Mouse (Mus musculus) adrenal gland, postnatal 0 days (tissue): Measurements from ENCODE around the gene Lpar5. TPM values are rescaled to one million over a fixed set of nuclear protein-coding genes. Genes with fewer than 3 reads are reported as not detected.

ENCODE experiments used
- microRNA-seq: library from miRNA; unstranded; fragments of <30 nt; microRNA quantifications from one replicate; pipeline ENCODE4, GENCODE M21; 2016; ENCODE audit warnings: borderline replicate concordance; ENCODE audit not compliant: insufficient number of aligned reads
- polyA plus RNA-seq: library from polyadenylated mRNA; unstranded; fragments of >200 nt; fragmentation: Nextera tagmentation; extraction: Ambion mirVana; gene quantifications from 2 replicates; pipeline ENCODE4 v1.2.1, GENCODE M21; 2015

Gene Lpar5
- polyA plus RNA-seq, result 0.37 and 0.96 TPM in 2 replicates

GRCm38 (mm10) chr6:125067571-125067995 lies at the start of gene Lpar5:
Gene Lpar5, plus strand, starts transcription at chr6:125067920.

GRCm38 (mm10) chr6:125039533-125040153 lies 28.1 kb upstream of the Lpar5 start, which contains the start of gene Ing4:
Gene Ing4, plus strand, starts transcription at chr6:125039760.

DNA sequence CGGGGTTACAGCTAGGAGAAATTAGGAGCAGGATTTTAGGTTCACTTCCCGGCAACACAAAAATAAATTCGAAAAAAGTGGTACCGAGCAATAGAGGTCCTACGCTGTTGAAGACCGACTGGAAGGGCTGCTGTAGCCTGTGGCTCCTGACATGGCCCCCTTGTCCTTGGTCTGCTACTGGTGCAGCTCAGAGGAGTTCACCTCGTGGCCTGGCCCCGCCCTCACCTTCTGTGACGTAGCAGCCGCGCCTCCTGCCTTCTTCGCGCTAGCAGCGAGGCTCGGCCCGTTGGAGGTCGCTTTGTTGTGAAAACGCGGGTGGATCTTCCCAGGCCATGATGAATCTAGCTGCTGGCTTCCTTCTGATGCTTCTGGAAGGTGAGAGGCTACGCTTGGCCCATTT lies 18.0 kb upstream of the Lpar5 start, which contains the start of gene Acrbp:
Gene Acrbp, plus strand, starts transcription at position 12 of the 400 bp plus-strand sequence.

DNA sequence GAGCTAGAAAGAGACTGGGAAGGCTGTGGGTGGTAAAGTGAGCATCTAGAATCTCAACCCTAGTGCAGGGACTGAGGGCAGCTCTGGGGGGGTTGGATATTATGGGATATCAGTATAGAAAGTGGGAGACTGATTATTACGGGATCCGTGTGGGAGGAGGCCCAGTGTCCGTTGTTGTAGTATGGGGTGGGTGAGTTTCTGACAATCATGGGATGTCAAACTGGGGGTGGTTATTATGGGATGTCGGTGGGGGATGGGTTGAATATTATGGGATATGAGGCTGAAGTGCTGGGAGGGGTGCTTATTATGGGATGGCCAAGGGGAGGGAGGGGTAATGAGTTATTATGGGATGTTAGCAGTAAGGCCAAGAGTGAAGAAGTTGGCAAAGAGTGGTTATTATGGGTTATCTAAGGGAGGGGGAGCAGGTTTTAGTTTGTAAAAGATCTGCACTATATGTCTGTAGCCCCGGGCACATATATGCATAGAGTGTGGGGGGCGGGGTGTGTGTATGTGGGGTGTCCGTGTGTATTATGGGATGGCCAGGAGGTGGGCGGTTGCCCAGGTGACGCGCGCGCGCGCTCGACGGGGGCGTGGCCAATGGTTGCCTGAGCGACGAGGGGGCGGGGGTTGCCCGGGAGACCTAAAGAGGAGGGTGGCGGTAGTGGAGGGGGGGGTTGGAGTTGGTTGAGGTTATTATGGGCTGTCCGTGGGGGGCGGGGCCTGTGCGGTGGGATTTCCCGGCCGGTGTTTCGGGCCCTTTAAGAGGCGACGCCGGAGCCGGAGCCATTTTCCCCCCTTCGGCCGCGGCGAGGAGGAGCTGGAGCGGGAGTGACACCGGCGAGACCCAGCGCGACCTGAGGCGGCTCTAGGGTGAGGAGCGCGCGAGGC lies 27.9 kb downstream of the Lpar5 start, which contains the start of gene Chd4:
Gene Chd4, plus strand, starts transcription at position 591 of the 888 bp plus-strand sequence.

DNA sequence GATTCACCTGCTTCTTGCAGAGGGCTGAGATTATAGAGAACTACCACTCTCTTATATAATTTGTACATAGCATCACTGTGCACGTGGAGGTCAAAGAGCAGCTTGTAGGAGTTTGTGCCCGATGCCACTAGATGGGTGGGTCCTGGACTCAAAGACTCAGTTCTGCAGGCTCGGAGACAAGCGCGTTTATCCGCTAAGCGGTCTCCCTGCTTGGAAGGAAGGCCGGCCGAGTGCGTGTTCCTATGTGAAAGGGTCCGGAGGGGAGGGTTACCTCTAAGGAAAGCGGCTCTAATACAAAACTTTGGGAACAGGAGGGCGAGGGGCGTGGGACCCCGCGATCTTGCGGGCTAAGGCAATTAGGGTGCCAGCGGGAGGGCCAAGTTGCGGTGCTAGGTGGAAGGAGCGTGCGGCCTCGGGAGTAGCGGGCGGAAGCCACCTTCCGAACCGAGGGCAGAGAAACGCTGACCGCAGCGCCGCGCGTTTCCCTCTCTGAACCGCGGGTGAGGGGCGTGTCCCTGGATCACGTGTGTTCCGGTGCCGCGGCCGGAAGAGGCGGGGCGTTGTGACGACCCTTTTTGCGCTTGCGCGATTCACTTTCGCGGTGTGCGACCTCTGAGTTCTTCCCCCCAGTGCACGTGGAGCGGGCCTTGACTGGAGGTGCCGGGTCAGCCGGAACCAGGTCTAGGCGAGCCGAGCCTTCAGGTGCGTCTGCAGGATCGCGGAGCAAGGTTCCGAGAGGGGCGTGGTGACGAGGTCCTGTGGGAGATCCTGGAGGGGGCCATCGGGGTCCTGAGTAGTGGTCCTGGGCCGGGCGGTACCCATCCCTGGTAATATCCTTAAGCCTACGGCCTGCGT lies 63.8 kb downstream of the Lpar5 start, which contains the start of gene Nop2:
Gene Nop2, plus strand, starts transcription at position 608 of the 855 bp plus-strand sequence.

Small RNAs within 50 kb of the gene (microRNA-seq; reads per million reads assigned to microRNA genes)
- gene Mir7045, result not detected

Other genes with a start within 250 kb of the Lpar5 start
- gene Usp5, start 238.4 kb upstream of the Lpar5 start, polyA plus RNA-seq, result 72.2 and 94.2 TPM in 2 replicates
- gene Cdca3, start 238.4 kb upstream of the Lpar5 start, polyA plus RNA-seq, result 52.6 and 58.3 TPM in 2 replicates
- gene Gnb3, start 227.6 kb upstream of the Lpar5 start, polyA plus RNA-seq, result 15.3 and 18.6 TPM in 2 replicates
- 17.3 and 18.8 TPM in 2 replicates for gene P3h3, start 210.2 kb upstream of the Lpar5 start, polyA plus RNA-seq
- 2.1 and 3.7 TPM in 2 replicates for gene Gpr162, start 203.9 kb upstream of the Lpar5 start, polyA plus RNA-seq
- 0.20 and 0.44 TPM in 2 replicates for gene Cd4, start 179.7 kb upstream of the Lpar5 start, polyA plus RNA-seq
- 2.4 and 4.2 TPM in 2 replicates for gene Lag3, start 156.2 kb upstream of the Lpar5 start, polyA plus RNA-seq
- gene Ptms, start 147.8 kb upstream of the Lpar5 start, polyA plus RNA-seq, result 365 and 389 TPM in 2 replicates
- 266 and 322 TPM in 2 replicates for gene Mlf2, start 136.5 kb upstream of the Lpar5 start, polyA plus RNA-seq
- 134 and 179 TPM in 2 replicates for gene Cops7a, start 102.4 kb upstream of the Lpar5 start, polyA plus RNA-seq
- 4.0 and 7.4 TPM in 2 replicates for gene Pianp, start 71.2 kb upstream of the Lpar5 start, polyA plus RNA-seq
- 6.6 and 10.5 TPM in 2 replicates for gene Zfp384, start 58.8 kb upstream of the Lpar5 start, polyA plus RNA-seq
- gene Ing4, start 28.2 kb upstream of the Lpar5 start, polyA plus RNA-seq, result 90.1 and 150 TPM in 2 replicates
- 3.2 and 3.4 TPM in 2 replicates for gene Acrbp, start 18.2 kb upstream of the Lpar5 start, polyA plus RNA-seq
- 41.4 and 42.5 TPM in 2 replicates for gene Chd4, start 28.1 kb downstream of the Lpar5 start, polyA plus RNA-seq
- 17.8 and 24.3 TPM in 2 replicates for gene Nop2, start 64.0 kb downstream of the Lpar5 start, polyA plus RNA-seq
- gene Iffo1, start 77.3 kb downstream of the Lpar5 start, polyA plus RNA-seq, result 14.3 and 19.4 TPM in 2 replicates
- gene Gapdh, start 98.5 kb downstream of the Lpar5 start, polyA plus RNA-seq, result 886 and 1,355 TPM in 2 replicates
- gene Ncapd2, start 123.8 kb downstream of the Lpar5 start, polyA plus RNA-seq, result 27.6 and 29.4 TPM in 2 replicates
- 244 and 300 TPM in 2 replicates for gene Mrpl51, start 123.9 kb downstream of the Lpar5 start, polyA plus RNA-seq
- gene Vamp1, start 147.6 kb downstream of the Lpar5 start, polyA plus RNA-seq, result 5.4 and 12.5 TPM in 2 replicates
- 10.2 and 11.4 TPM in 2 replicates for gene Tapbpl, start 163.9 kb downstream of the Lpar5 start, polyA plus RNA-seq
- gene Cd27, start 169.1 kb downstream of the Lpar5 start, polyA plus RNA-seq, result 1.4 and 6.7 TPM in 2 replicates
- gene Tuba3a, start 218.1 kb downstream of the Lpar5 start, polyA plus RNA-seq, result not detected in 2 replicates
- gene Ltbr, start 246.0 kb downstream of the Lpar5 start, polyA plus RNA-seq, result 50.3 and 70.1 TPM in 2 replicates